Mouse (Mus musculus) hindbrain, embryonic 11.5 days (tissue): ENCODE measurements around the gene Mrgprg. TPM values are rescaled to one million over a fixed set of nuclear protein-coding genes. Genes with fewer than 3 reads are reported as not detected.
A peak's percentile ranks its signal among the peaks of the same experiment; 100 is the strongest.

Experiments
- ATAC-seq: fragments of 200-750 bp; cut with Nextera tagmentation; 2 replicates; pipeline ENCODE4 v1.8.0; 2017; ENCODE audit warnings: mild to moderate bottlenecking, moderate TSS enrichment, moderate library complexity; ENCODE audit not compliant: low FRiP score
- DNase-seq: peaks from one replicate; pipeline ENCODE4 v3.0.0-alpha.2; 2015; ENCODE audit warnings: low spot score
- H3K27ac ChIP-seq: fragments of 300-500 bp; sonication (generic); 2 replicates; pipeline ENCODE4 v1.5.1; 2014; ENCODE audit warnings: mild to moderate bottlenecking, low read depth, low read length
- H3K27me3 ChIP-seq: fragments of 300-500 bp; sonication (generic); 2 replicates; pipeline ENCODE4 v1.6.1; 2014; ENCODE audit warnings: mild to moderate bottlenecking, low read length, moderate library complexity, mixed read lengths; ENCODE audit not compliant: control insufficient read depth, insufficient read depth
- H3K36me3 ChIP-seq: fragments of 300-500 bp; sonication (generic); 2 replicates; pipeline ENCODE4 v1.6.1; 2014; ENCODE audit warnings: mild to moderate bottlenecking, low read length, moderate library complexity, mixed read lengths; ENCODE audit not compliant: control insufficient read depth, insufficient read depth
- H3K4me1 ChIP-seq: fragments of 300-500 bp; sonication (generic); replicated peaks from 2 replicates; pipeline ENCODE4 v1.6.1; 2014; ENCODE audit warnings: low read length, mixed read lengths; ENCODE audit not compliant: control insufficient read depth, insufficient read depth
- H3K4me2 ChIP-seq: fragments of 300-500 bp; sonication (generic); replicated peaks from 2 replicates; pipeline ENCODE4 v1.6.1; 2014; ENCODE audit warnings: mild to moderate bottlenecking, low read depth, low read length
- H3K4me3 ChIP-seq: fragments of 300-500 bp; sonication (generic); 2 replicates; pipeline ENCODE4 v1.5.1; 2014; ENCODE audit warnings: low read depth, low read length
- H3K9ac ChIP-seq: fragments of 300-500 bp; sonication (generic); 2 replicates; pipeline ENCODE4 v1.6.1; 2014; ENCODE audit warnings: low read depth, low read length
- H3K9me3 ChIP-seq: fragments of 300-500 bp; sonication (generic); 2 replicates; pipeline ENCODE4 v1.6.1; 2016; ENCODE audit warnings: low read length; ENCODE audit not compliant: control insufficient read depth
- WGBS: fragments of 180-500 bp; shearing (Covaris S2); extraction: QIAGEN DNeasy Blood & Tissue Kit; methylation state at CpG from one replicate; pipeline ENCODE4 v1.1.7; 2014; 5-methylcytosine and 5-hydroxymethylcytosine counted together
- polyA plus RNA-seq: library from polyadenylated mRNA; unstranded; fragments of >200 nt; fragmentation: Nextera tagmentation; extraction: Ambion mirVana; gene quantifications from 2 replicates; pipeline ENCODE4 v1.2.1, GENCODE M21; 2014

The Mrgprg gene
- polyA plus RNA-seq, 1 experiment from 2014 or later = not detected

GRCm38 (mm10) chr7:143758956-143759355 is 7.8 kb downstream of the Mrgprg start:
- no peak for ATAC-seq
- H3K27me3 ChIP-seq = peaks cover 15% of the 10 kb centered on the region
- 61% methylated on average over 3 of the region's 3 CpGs for WGBS
- no peaks in the 10 kb centered on the region for H3K9me3 ChIP-seq
- H3K4me1 ChIP-seq = peaks cover 4% of the 10 kb centered on the region
- H3K36me3 ChIP-seq = no peaks in the 10 kb centered on the region
- no peak overlapping the region for H3K27ac ChIP-seq
- DNase-seq = no peak
- H3K9ac ChIP-seq = no peak overlapping the region
- no peak overlapping the region for H3K4me3 ChIP-seq
- H3K4me2 ChIP-seq = no peak overlapping the region

GRCm38 (mm10) chr7:143757696-143758095 is 9.1 kb downstream of the Mrgprg start:
- H3K4me3 ChIP-seq = no peak overlapping the region
- peak overlapping the region; percentile 67; the same call in 1 of the 2 replicates for H3K4me2 ChIP-seq
- WGBS = 85% methylated on average over 3 of the region's 3 CpGs
- H3K9me3 ChIP-seq = no peaks in the 10 kb centered on the region
- H3K36me3 ChIP-seq = no peaks in the 10 kb centered on the region
- no peak overlapping the region for H3K9ac ChIP-seq
- peaks cover 15% of the 10 kb centered on the region for H3K27me3 ChIP-seq
- no peak overlapping the region for H3K27ac ChIP-seq
- DNase-seq (no peak), ATAC-seq (no peak)
- peaks cover 4% of the 10 kb centered on the region for H3K4me1 ChIP-seq

GRCm38 (mm10) chr7:143757027-143757390 is 9.8 kb downstream of the Mrgprg start:
- H3K4me3 ChIP-seq = peak overlapping the region; percentile 25
- no peak overlapping the region for H3K27ac ChIP-seq
- DNase-seq (peak; percentile 79), ATAC-seq (peak; percentile 88)
- peaks cover 15% of the 10 kb centered on the region for H3K27me3 ChIP-seq
- peak overlapping the region; percentile 67 for H3K4me2 ChIP-seq
- H3K36me3 ChIP-seq = no peaks in the 10 kb centered on the region
- 0 out of 2 replicates have a peak overlapping the region, but pooled peaks have one; percentile 34 for H3K9ac ChIP-seq
- H3K4me1 ChIP-seq = peaks cover 4% of the 10 kb centered on the region
- no peaks in the 10 kb centered on the region for H3K9me3 ChIP-seq
- WGBS = 3% methylated on average over 15 of the region's 15 CpGs

- Histone ChIP-seq H3K9ac (0 out of 2 replicates have a peak within 1 kb of the TSS, but pooled peaks have one; percentile 34), H3K36me3 (no peaks in the 10 kb centered on the region), H3K27ac (no peak within 1 kb of the TSS), H3K4me1 (peaks cover 4% of the 10 kb centered on the region), H3K4me2 (peak within 1 kb of the TSS; percentile 67), H3K27me3 (peaks cover 15% of the 10 kb centered on the region), H3K9me3 (no peaks in the 10 kb centered on the region), H3K4me3 (peak within 1 kb of the TSS; percentile 25)
- DNase-seq (no peak), ATAC-seq (peak; percentile 54)
- 27% methylated on average over 22 of the region's 22 CpGs for WGBS
These were observed 10.4 kb downstream of the Mrgprg start, which contains the start of gene Osbpl5 for GRCm38 (mm10) chr7:143756125-143757026. Osbpl5 (minus strand) TSS chr7:143756985.

- Histone ChIP-seq H3K27ac (no peak overlapping the region), H3K36me3 (no peaks in the 10 kb centered on the region), H3K4me3 (no peak overlapping the region), H3K9ac (no peak overlapping the region), H3K4me1 (peaks cover 4% of the 10 kb centered on the region), H3K9me3 (no peaks in the 10 kb centered on the region), H3K4me2 (no peak overlapping the region), H3K27me3 (peaks cover 15% of the 10 kb centered on the region)
- DNase-seq (no peak), ATAC-seq (no peak)
- WGBS = 77% methylated on average over 9 of the region's 9 CpGs
These were observed 11.3 kb downstream of the Mrgprg start for GRCm38 (mm10) chr7:143755357-143756124.

GRCm38 (mm10) chr7:143753990-143754715 is 12.6 kb downstream of the Mrgprg start:
- WGBS = 55% methylated on average over 5 of the region's 5 CpGs
- no peaks in the 10 kb centered on the region for H3K36me3 ChIP-seq
- peaks cover 4% of the 10 kb centered on the region for H3K4me1 ChIP-seq
- H3K9me3 ChIP-seq = no peaks in the 10 kb centered on the region
- ATAC-seq (no peak), DNase-seq (peak; percentile 78)
- H3K27ac ChIP-seq = no peak overlapping the region
- H3K4me3 ChIP-seq = no peak overlapping the region
- peaks cover 15% of the 10 kb centered on the region for H3K27me3 ChIP-seq
- no peak overlapping the region for H3K9ac ChIP-seq
- H3K4me2 ChIP-seq = no peak overlapping the region

- Histone ChIP-seq H3K4me3 (no peak overlapping the region), H3K4me2 (no peak overlapping the region), H3K27me3 (peaks cover 9% of the 10 kb centered on the region), H3K36me3 (no peaks in the 10 kb centered on the region), H3K9me3 (no peaks in the 10 kb centered on the region), H3K27ac (no peak overlapping the region), H3K9ac (no peak overlapping the region), H3K4me1 (peaks cover 4% of the 10 kb centered on the region)
- ATAC-seq = no peak
- DNase-seq = no peak
- 71% methylated on average over 3 of the region's 3 CpGs for WGBS
These were observed 14.2 kb downstream of the Mrgprg start for GRCm38 (mm10) chr7:143752606-143753005.

GRCm38 (mm10) chr7:143752056-143752455 is 14.7 kb downstream of the Mrgprg start:
- DNase-seq (no peak), ATAC-seq (no peak)
- no peaks in the 10 kb centered on the region for H3K36me3 ChIP-seq
- H3K27ac ChIP-seq = no peak overlapping the region
- WGBS = 72% methylated on average over 4 of the region's 4 CpGs
- H3K27me3 ChIP-seq = peaks cover 8% of the 10 kb centered on the region
- H3K4me1 ChIP-seq = peaks cover 1% of the 10 kb centered on the region
- H3K9me3 ChIP-seq = no peaks in the 10 kb centered on the region
- H3K4me3 ChIP-seq = no peak overlapping the region
- H3K4me2 ChIP-seq = no peak overlapping the region
- no peak overlapping the region for H3K9ac ChIP-seq
